Mouse (Mus musculus) heart, postnatal 0 days (tissue): ENCODE data around the gene Adipoq.

Source experiments
- CTCF ChIP-seq: IDR thresholded peaks from 2 replicates; pipeline ENCODE4 v1.5.1; 2016; ENCODE audit warnings: antibody characterized with exemption, control low read depth, low read depth
- EP300 ChIP-seq: IDR thresholded peaks from 2 replicates; pipeline ENCODE4 v1.6.1; 2016; ENCODE audit warnings: antibody characterized with exemption, low read depth

GRCm38 (mm10) chr16:23159749-23160148 lies 13.4 kb downstream of the Adipoq start:
- no peak for TF ChIP-seq CTCF
- TF ChIP-seq EP300: no peak
